Comparison of ENCODE assay signal across 19 mouse cellular contexts in the genomic region with DNA sequence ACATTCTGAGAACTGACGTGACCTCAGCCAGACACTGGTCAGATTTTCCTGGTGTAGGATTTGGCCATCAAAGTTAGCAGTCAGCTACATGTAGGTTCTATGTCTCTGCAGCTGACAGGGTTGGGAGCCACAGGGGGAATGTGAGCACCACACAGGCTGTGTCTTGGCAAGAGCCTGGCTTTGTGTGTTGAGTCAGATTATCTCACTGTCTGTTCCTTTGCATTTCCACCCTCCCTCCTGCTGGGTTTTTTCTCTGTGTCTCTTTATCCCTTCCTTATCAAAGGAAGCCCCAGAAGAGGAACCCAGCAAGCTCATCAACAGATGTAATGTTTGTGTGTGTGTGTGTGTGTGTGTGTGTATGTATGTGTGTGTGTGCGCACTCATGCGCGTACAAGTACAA. TPM values are rescaled to one million over a fixed set of nuclear protein-coding genes. Genes with fewer than 3 reads are reported as not detected.
DNase-seq lines count a peak whose midpoint lies in the region; ATAC-seq and TF ChIP-seq lines count a peak whose summit lies in the region.
"Had no signal": no experiment of that assay in that cellular context is flagged by ENCODE, and none has a peak within 500 bp of the region (broad histone marks: within the 10 kb centered on the region; RNA-seq: fewer than 3 reads in every experiment).

No protein-coding gene starts in this region.

- H3K27ac ChIP-seq in heart, adult 2 months: no peak overlapping the region
- H3K27ac ChIP-seq in lung, postnatal 0 days (ENCODE audit: low read length): no peak overlapping the region
- H3K27ac ChIP-seq: embryonic facial prominence, embryonic 13.5 days; gastrocnemius, adult 2 months; lung, embryonic 15.5 days; neural tube, embryonic 13.5 days had no signal

- no peak for TF ChIP-seq EP300 in heart, adult 2 months (IDR thresholded peaks at IDR 0.05; ENCODE audit: insufficient read depth, low read depth, low read length)
- no peak for TF ChIP-seq EP300 in lung, postnatal 0 days (IDR thresholded peaks at IDR 0.05)

- no peaks in the 10 kb centered on the region for H3K36me3 ChIP-seq in heart, adult 2 months (ENCODE audit: control insufficient read depth, insufficient read depth, low read length)
- no peaks in the 10 kb centered on the region for H3K36me3 ChIP-seq in lung, postnatal 0 days (ENCODE audit: insufficient read depth, low read length)
- H3K36me3 ChIP-seq: embryonic facial prominence, embryonic 13.5 days; lung, embryonic 15.5 days; neural tube, embryonic 13.5 days had no signal

- no peaks in the 10 kb centered on the region; the same call in 1 of the 2 replicates for H3K4me1 ChIP-seq in heart, adult 2 months (ENCODE audit: control insufficient read depth, insufficient read depth, low read length)
- no peaks in the 10 kb centered on the region for H3K4me1 ChIP-seq in lung, postnatal 0 days (ENCODE audit: insufficient read depth, low read depth, low read length)
- no peaks in the 10 kb centered on the region for H3K4me1 ChIP-seq in lung, adult 2 months (ENCODE audit: control insufficient read depth, insufficient read depth, low read length)
- H3K4me1 ChIP-seq: embryonic facial prominence, embryonic 13.5 days; lung, embryonic 15.5 days had no signal

- 75% methylated on average over 4 of the region's 4 CpGs for WGBS in heart, adult 2 months
- WGBS in lung, postnatal 0 days: 90% methylated on average over 4 of the region's 4 CpGs
- WGBS in lung, adult 2 months: 83% methylated on average over 4 of the region's 4 CpGs

- H3K4me3 ChIP-seq in heart, adult 2 months: no peak overlapping the region
- H3K4me3 ChIP-seq in lung, postnatal 0 days (ENCODE audit: low read depth, low read length): no peak overlapping the region
- no peak overlapping the region for H3K4me3 ChIP-seq in lung, adult 2 months (replicated peaks; ENCODE audit: extremely low read depth, low read depth, low read length)
- H3K4me3 ChIP-seq: embryonic facial prominence, embryonic 13.5 days; gastrocnemius, adult 2 months; lung, embryonic 15.5 days; neural tube, embryonic 13.5 days had no signal

- no peak for TF ChIP-seq CTCF in heart, adult 2 months (IDR thresholded peaks at IDR 0.05)
- TF ChIP-seq CTCF in lung, postnatal 0 days (IDR thresholded peaks at IDR 0.05): no peak
- no peak for TF ChIP-seq CTCF in lung, adult 2 months (IDR thresholded peaks at IDR 0.05; ENCODE audit: insufficient read depth, low read length)
- no peak for TF ChIP-seq CTCF in brain, embryonic 14.5 days (IDR thresholded peaks at IDR 0.05; ENCODE audit: borderline replicate concordance, extremely low read depth, insufficient read depth, insufficient read length)

- H3K79me2 ChIP-seq in heart, adult 2 months (replicated peaks; ENCODE audit: control insufficient read depth, insufficient read depth, low read length): no peaks in the 10 kb centered on the region

- H3K27me3 ChIP-seq in heart, adult 2 months (ENCODE audit: control insufficient read depth, insufficient read depth, low read length): no peaks in the 10 kb centered on the region
- H3K27me3 ChIP-seq in lung, postnatal 0 days (replicated peaks; ENCODE audit: insufficient read depth, low read length): no peaks in the 10 kb centered on the region
- H3K27me3 ChIP-seq: embryonic facial prominence, embryonic 13.5 days; lung, embryonic 15.5 days; neural tube, embryonic 13.5 days had no signal

- no peak overlapping the region for H3K4me2 ChIP-seq in lung, postnatal 0 days (replicated peaks; ENCODE audit: low read depth, low read length)
- H3K4me2 ChIP-seq: embryonic facial prominence, embryonic 13.5 days; lung, embryonic 15.5 days; neural tube, embryonic 13.5 days had no signal

- H3K9ac ChIP-seq in heart, adult 2 months (ENCODE audit: low read depth, low read length): no peak overlapping the region
- no peak overlapping the region for H3K9ac ChIP-seq in lung, postnatal 0 days (replicated peaks; ENCODE audit: low read depth)
- H3K9ac ChIP-seq: embryonic facial prominence, embryonic 13.5 days; lung, embryonic 15.5 days; neural tube, embryonic 13.5 days had no signal

- TF ChIP-seq POLR2A in heart, adult 2 months (IDR thresholded peaks at IDR 0.05; ENCODE audit: insufficient read depth, low read depth, low read length): no peak
- TF ChIP-seq POLR2A in lung, adult 2 months (IDR thresholded peaks at IDR 0.05; ENCODE audit: borderline replicate concordance, extremely low read depth, low read depth, low read length): no peak
- TF ChIP-seq POLR2A in brain, embryonic 14.5 days (IDR thresholded peaks at IDR 0.05; ENCODE audit: borderline replicate concordance, extremely low read depth, insufficient read depth, insufficient read length, poor library complexity, severe bottlenecking): no peak

- no peaks in the 10 kb centered on the region for H3K9me3 ChIP-seq in lung, postnatal 0 days (ENCODE audit: low read length)
- H3K9me3 ChIP-seq: embryonic facial prominence, embryonic 13.5 days; lung, embryonic 15.5 days; neural tube, embryonic 13.5 days had no signal

- peak; percentile 41; the same call in 1 of the 2 replicates for ATAC-seq in lung, postnatal 0 days
- ATAC-seq: hindbrain, embryonic 16.5 days had no signal

- DNase-seq in heart, adult 11 months: peak; percentile 84
- no peak for DNase-seq in heart, adult 2 months
- DNase-seq in lung, postnatal 0 days (ENCODE audit: low spot score): no peak
- no peak for DNase-seq in lung, adult 2 months
- peak; percentile 10 for DNase-seq in MEL-GATA-1-ER (ENCODE audit: extremely low read depth, low read depth)
- peak; percentile 75 for DNase-seq in brain, embryonic 14.5 days (ENCODE audit: low read depth)
- DNase-seq in adrenal gland, adult 2 months: no peak
- DNase-seq: adrenal gland, postnatal 10 days; cerebellum, adult 18-20 months; gastrocnemius, adult 2 months; heart, adult 18-20 months; kidney, adult 8-10 months; kidney, postnatal 36 days; right cerebral cortex, postnatal 25 days; thymus, postnatal 14 days had no signal

- intact Hi-C loops in heart, adult 2 months (cut with DNase I): no loop called here

RNA-seq across cellular contexts. Expression of gene Ccdc115, which starts 43.2 kb away (rescaled TPM):
- 10 to 100 TPM; 15.1 to 15.2 TPM for total RNA-seq in heart, adult 2 months (2021)
- polyA plus RNA-seq in heart, adult 2 months (2012; rRNA removed): 15.5 and 17.8 TPM in 2 replicates
- polyA plus RNA-seq in lung, postnatal 0 days (2015; fragmentation: Nextera tagmentation; extraction: Ambion mirVana): 30.6 and 31.4 TPM in 2 replicates
- polyA plus RNA-seq in lung, adult 2 months (2012; rRNA removed): 21.8 and 21.9 TPM in 2 replicates
- polyA plus RNA-seq in brain, embryonic 14.5 days (2012; rRNA removed): 50.3 and 59.4 TPM in 2 replicates
- 10 to 100 TPM; 13.5 to 16.6 TPM for total RNA-seq in adrenal gland, adult 2 months (2021)
- 14.0 and 16.6 TPM in 2 replicates for polyA plus RNA-seq in adrenal gland, adult 2 months (2012; rRNA removed)

RNA-seq across cellular contexts. Expression of gene Imp4, which starts 43.3 kb away (rescaled TPM):
- 10 to 100 TPM; 26.5 to 28.6 TPM for total RNA-seq in heart, adult 2 months (2021)
- polyA plus RNA-seq in heart, adult 2 months (2012; rRNA removed): 21.1 and 24.2 TPM in 2 replicates
- polyA plus RNA-seq in lung, postnatal 0 days (2015; fragmentation: Nextera tagmentation; extraction: Ambion mirVana): 39.9 and 41.6 TPM in 2 replicates
- 29.2 and 45.3 TPM in 2 replicates for polyA plus RNA-seq in lung, adult 2 months (2012; rRNA removed)
- polyA plus RNA-seq in brain, embryonic 14.5 days (2012; rRNA removed): 32.4 and 34.6 TPM in 2 replicates
- total RNA-seq in adrenal gland, adult 2 months (2021): 10 to 100 TPM; 60.7 to 76.7 TPM
- polyA plus RNA-seq in adrenal gland, adult 2 months (2012; rRNA removed): 36.1 and 38.1 TPM in 2 replicates

Comparison
In these comparisons a context has a peak if more than half of its experiments do, and no peak if none do; other contexts are left out.
1. DNase-seq: peak in heart, adult 11 months (single experiment), MEL-GATA-1-ER (single experiment) and brain, embryonic 14.5 days (single experiment); none in heart, adult 2 months (0 of 2), lung, postnatal 0 days (single experiment), lung, adult 2 months (single experiment) and adrenal gland, adult 2 months (single experiment).